Mouse (Mus musculus): Measurements from ENCODE around the gene Fsd1. TPM values are rescaled to one million over a fixed set of nuclear protein-coding genes. Genes with fewer than 3 reads are reported as not detected.

Fsd1 gene
- polyA plus RNA-seq, 1 experiment: 22.0 TPM

DNA sequence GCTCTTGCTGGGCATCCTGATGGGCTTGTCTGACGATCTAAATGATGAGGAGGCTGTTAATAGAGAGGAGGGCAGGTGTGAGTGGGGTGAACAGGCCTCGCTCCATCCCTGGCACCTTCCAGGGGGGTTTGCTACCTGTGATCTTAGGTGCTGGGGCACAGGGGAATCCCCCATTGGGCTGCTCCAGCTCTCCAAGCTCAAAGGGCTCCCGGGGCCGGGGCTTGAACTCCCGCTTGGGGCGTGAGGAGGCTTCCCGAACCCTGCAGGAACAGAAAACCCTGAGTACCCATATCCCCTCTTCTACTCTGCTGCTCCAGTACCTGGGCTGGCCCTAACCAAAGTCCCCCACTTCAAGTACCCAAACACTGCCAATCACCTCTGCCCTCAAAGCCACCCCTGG lies 31.5 kb downstream of the Fsd1 start:
- no peaks in the 10 kb centered on the region for H3K9me3 ChIP-seq (replicated peaks; ENCODE audit: control insufficient read depth, insufficient read depth, low read length, poor library complexity, severe bottlenecking)
- H3K4me1 ChIP-seq (ENCODE audit: control insufficient read depth, insufficient read depth, low read length): no peaks in the 10 kb centered on the region
- TF ChIP-seq POLR2A (IDR thresholded peaks at IDR 0.05; ENCODE audit: insufficient read depth, low read length) (no peak), CTCF (IDR thresholded peaks at IDR 0.05; ENCODE audit: low read depth, low read length) (no peak), EP300 (IDR thresholded peaks at IDR 0.05; ENCODE audit: insufficient read depth, low read depth, low read length) (no peak)
- H3K27ac ChIP-seq (ENCODE audit: insufficient read depth, low read length): no peak overlapping the region
- H3K9ac ChIP-seq (ENCODE audit: low read depth, poor library complexity, severe bottlenecking): no peak overlapping the region
- H3K4me3 ChIP-seq (ENCODE audit: low read depth, low read length): no peak overlapping the region
- no peaks in the 10 kb centered on the region for H3K27me3 ChIP-seq (ENCODE audit: control insufficient read depth, insufficient read depth, low read length, poor library complexity, severe bottlenecking)
- H3K36me3 ChIP-seq (ENCODE audit: control insufficient read depth, insufficient read depth, low read length, poor library complexity, severe bottlenecking): peaks cover 26% of the 10 kb centered on the region

DNA sequence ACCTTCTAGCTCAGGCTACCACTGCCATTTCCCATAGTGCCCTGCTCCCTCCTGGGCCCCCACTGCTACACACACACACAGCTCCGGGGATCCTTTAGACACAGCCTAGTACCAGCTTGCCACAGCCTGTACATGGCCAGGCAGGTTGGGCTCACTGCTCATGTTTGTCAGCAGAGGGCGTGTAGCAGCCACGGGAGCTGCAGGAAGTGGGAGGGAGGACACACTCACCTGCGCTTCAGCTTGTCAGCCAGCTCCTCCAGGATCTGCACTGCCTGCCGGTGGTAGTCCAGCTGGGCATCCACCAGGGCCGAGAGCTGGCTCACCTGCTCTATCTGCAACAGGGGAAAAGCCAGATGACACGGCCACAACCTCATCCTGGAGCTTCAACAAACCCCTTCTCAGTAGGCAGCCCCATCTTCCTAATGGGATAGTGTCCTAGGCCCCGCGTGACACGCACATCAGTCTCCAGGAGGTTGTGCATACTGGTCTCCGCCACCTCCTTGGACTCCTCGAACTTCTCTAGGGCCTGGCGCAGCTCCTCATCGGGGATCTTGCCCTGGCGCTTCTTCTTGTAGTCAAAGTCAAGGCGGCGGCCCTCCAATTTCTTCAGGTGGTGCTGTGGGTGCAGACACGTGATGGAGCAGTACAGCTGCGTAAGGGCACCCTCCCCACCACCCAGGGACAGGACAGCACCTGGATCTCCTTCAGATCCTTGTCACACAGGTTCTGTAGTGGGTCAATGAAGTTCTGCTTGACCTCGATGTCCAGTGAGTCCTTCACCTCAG lies 32.2 kb downstream of the Fsd1 start:
- Histone ChIP-seq H3K9ac (ENCODE audit: low read depth, poor library complexity, severe bottlenecking) (no peak overlapping the region), H3K4me3 (ENCODE audit: low read depth, low read length) (no peak overlapping the region), H3K4me1 (ENCODE audit: control insufficient read depth, insufficient read depth, low read length) (no peaks in the 10 kb centered on the region), H3K27ac (ENCODE audit: insufficient read depth, low read length) (no peak overlapping the region), H3K9me3 (replicated peaks; ENCODE audit: control insufficient read depth, insufficient read depth, low read length, poor library complexity, severe bottlenecking) (no peaks in the 10 kb centered on the region), H3K27me3 (ENCODE audit: control insufficient read depth, insufficient read depth, low read length, poor library complexity, severe bottlenecking) (no peaks in the 10 kb centered on the region), H3K36me3 (ENCODE audit: control insufficient read depth, insufficient read depth, low read length, poor library complexity, severe bottlenecking) (peaks cover 26% of the 10 kb centered on the region)
- TF ChIP-seq CTCF (IDR thresholded peaks at IDR 0.05; ENCODE audit: low read depth, low read length) (peak; percentile 74), EP300 (IDR thresholded peaks at IDR 0.05; ENCODE audit: insufficient read depth, low read depth, low read length) (no peak), POLR2A (IDR thresholded peaks at IDR 0.05; ENCODE audit: insufficient read depth, low read length) (no peak)

DNA sequence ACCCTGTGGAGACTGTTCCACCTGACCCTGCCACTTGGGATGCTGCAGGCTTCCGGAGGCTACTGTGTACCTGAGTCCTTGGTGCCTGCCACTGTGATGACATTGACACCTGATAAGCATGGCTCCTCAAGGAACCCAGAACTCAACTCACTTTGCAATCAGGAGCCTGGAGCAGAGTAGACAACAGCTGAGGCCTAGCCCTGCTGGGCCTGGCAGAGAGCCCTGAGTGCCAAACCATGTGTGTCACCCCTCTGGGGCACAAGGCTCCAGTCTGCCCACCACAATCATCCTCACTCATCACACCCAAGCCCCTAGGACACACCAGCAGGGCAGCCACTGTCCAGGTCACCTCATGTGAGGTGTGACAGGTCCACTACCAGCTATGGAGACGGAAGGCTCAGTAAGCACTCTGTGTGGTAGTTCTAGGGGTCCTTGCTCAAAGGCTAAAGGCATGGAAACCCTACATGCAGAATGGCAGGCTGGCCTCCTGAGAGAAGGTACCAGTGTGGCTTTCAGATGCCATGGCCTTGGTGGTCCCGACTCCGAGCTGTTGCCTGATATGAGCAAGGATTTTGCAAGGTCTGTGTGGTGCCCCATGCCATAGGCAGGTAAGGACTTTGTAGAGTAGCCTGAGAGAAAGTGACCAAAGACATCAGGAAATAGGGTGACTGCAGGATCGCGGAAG lies 34.2 kb downstream of the Fsd1 start:
- no peaks in the 10 kb centered on the region for H3K9me3 ChIP-seq (replicated peaks; ENCODE audit: control insufficient read depth, insufficient read depth, low read length, poor library complexity, severe bottlenecking)
- H3K27me3 ChIP-seq (ENCODE audit: control insufficient read depth, insufficient read depth, low read length, poor library complexity, severe bottlenecking): no peaks in the 10 kb centered on the region
- no peak overlapping the region for H3K9ac ChIP-seq (ENCODE audit: low read depth, poor library complexity, severe bottlenecking)
- no peaks in the 10 kb centered on the region for H3K4me1 ChIP-seq (ENCODE audit: control insufficient read depth, insufficient read depth, low read length)
- H3K36me3 ChIP-seq (ENCODE audit: control insufficient read depth, insufficient read depth, low read length, poor library complexity, severe bottlenecking): peaks cover 19% of the 10 kb centered on the region
- TF ChIP-seq POLR2A (IDR thresholded peaks at IDR 0.05; ENCODE audit: insufficient read depth, low read length) (no peak), EP300 (IDR thresholded peaks at IDR 0.05; ENCODE audit: insufficient read depth, low read depth, low read length) (no peak), CTCF (IDR thresholded peaks at IDR 0.05; ENCODE audit: low read depth, low read length) (no peak)
- no peak overlapping the region for H3K27ac ChIP-seq (ENCODE audit: insufficient read depth, low read length)
- H3K4me3 ChIP-seq (ENCODE audit: low read depth, low read length): no peak overlapping the region

DNA sequence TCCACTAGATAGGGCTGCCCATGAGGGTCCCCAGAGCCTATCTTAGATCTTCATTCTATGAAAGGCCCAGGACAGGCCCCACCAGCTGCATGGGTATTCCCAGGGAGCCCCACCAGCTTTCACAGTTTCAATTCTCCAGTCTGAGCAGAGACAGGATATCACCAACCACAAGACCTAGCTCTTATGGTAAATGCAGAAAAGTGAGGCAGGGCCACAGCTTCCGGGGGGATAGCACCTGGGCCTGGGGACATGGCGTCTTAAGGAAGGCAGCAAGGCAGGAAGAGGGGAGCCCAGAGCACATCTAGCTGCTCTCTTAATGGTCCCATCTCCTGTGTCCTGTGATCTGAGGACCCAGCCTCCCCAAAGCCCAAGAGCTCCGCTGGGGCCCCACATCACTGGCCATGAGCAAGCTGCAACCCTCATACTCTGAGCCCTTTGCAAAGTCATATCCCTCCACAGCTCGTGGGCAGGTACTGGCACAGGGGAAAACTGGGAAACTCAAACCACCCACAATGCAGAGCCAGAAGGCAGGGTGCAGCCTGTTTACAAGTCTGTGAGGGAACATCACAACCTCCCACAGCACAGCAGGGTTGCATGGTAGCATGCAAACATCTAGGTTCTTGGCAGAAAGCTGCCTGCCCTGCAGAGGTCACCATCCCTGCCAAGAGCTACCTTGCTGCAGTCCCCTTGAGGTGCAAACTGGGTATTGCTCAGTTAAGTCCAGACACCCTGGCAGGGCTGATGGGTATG lies 35.0 kb downstream of the Fsd1 start:
- Histone ChIP-seq H3K27me3 (ENCODE audit: control insufficient read depth, insufficient read depth, low read length, poor library complexity, severe bottlenecking) (no peaks in the 10 kb centered on the region), H3K4me3 (ENCODE audit: low read depth, low read length) (no peak overlapping the region), H3K4me1 (ENCODE audit: control insufficient read depth, insufficient read depth, low read length) (no peaks in the 10 kb centered on the region), H3K27ac (ENCODE audit: insufficient read depth, low read length) (no peak overlapping the region), H3K9me3 (replicated peaks; ENCODE audit: control insufficient read depth, insufficient read depth, low read length, poor library complexity, severe bottlenecking) (no peaks in the 10 kb centered on the region), H3K9ac (ENCODE audit: low read depth, poor library complexity, severe bottlenecking) (no peak overlapping the region), H3K36me3 (ENCODE audit: control insufficient read depth, insufficient read depth, low read length, poor library complexity, severe bottlenecking) (peaks cover 11% of the 10 kb centered on the region)
- no peak for TF ChIP-seq CTCF (IDR thresholded peaks at IDR 0.05; ENCODE audit: low read depth, low read length)
- TF ChIP-seq EP300 (IDR thresholded peaks at IDR 0.05; ENCODE audit: insufficient read depth, low read depth, low read length): no peak
- TF ChIP-seq POLR2A (IDR thresholded peaks at IDR 0.05; ENCODE audit: insufficient read depth, low read length): no peak

DNA sequence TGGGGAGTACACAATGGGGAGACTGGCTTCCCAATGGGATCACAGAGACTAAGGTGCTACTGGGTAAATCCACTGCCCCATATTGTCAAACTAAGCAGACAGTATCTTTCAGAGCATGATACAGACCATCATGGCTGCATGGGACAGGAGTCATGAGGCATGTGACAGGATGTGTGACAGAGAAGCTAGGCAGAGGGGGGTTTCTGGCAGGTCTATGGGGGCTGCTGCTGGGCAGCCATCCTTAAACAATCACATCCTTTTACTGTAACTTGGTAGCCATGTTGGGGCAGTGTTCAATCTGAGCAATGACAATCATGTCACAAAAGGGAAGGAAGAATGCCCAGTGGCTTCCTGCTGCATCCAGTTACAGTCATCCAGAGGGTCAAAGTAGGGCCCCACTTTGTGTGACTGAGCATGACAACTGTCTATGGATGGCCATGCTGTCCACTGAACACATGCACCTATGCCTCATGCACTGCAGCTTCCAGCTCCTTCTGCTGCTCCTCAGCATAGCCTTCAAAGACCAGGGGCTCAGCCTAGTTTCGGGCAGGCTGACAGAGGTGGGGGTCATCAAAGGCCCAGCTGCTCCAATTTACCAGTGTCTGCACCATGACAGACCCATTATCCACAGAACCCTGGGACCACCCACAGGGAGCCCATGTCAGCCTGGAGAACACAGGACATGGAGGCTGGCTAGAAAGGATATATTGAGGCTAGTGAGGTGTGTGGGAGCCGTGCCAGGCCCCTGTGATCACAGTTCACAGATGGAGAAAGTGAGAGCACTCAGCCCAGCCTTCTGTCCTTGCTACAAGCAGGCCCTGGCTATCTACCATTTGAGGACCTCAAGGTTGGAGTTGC lies 36.1 kb downstream of the Fsd1 start:
- peaks cover 6% of the 10 kb centered on the region for H3K36me3 ChIP-seq (ENCODE audit: control insufficient read depth, insufficient read depth, low read length, poor library complexity, severe bottlenecking)

More for the DNA sequence above, 36.1 kb downstream of the Fsd1 start:
- TF ChIP-seq CTCF (IDR thresholded peaks at IDR 0.05; ENCODE audit: low read depth, low read length) (no peak), EP300 (IDR thresholded peaks at IDR 0.05; ENCODE audit: insufficient read depth, low read depth, low read length) (no peak), POLR2A (IDR thresholded peaks at IDR 0.05; ENCODE audit: insufficient read depth, low read length) (no peak)
- Histone ChIP-seq H3K27me3 (ENCODE audit: control insufficient read depth, insufficient read depth, low read length, poor library complexity, severe bottlenecking) (no peaks in the 10 kb centered on the region), H3K4me3 (ENCODE audit: low read depth, low read length) (no peak overlapping the region), H3K27ac (ENCODE audit: insufficient read depth, low read length) (no peak overlapping the region), H3K9ac (ENCODE audit: low read depth, poor library complexity, severe bottlenecking) (no peak overlapping the region), H3K9me3 (replicated peaks; ENCODE audit: control insufficient read depth, insufficient read depth, low read length, poor library complexity, severe bottlenecking) (no peaks in the 10 kb centered on the region), H3K4me1 (ENCODE audit: control insufficient read depth, insufficient read depth, low read length) (no peaks in the 10 kb centered on the region)
